Mouse (Mus musculus): ENCODE measurements around the gene Olfr1283. TPM values are rescaled to one million over a fixed set of nuclear protein-coding genes. Genes with fewer than 3 reads are reported as not detected.

Olfr1283 gene
- polyA plus RNA-seq (2012; rRNA removed; ENCODE audit: low replicate concordance): not detected in 2 replicates

DNA sequence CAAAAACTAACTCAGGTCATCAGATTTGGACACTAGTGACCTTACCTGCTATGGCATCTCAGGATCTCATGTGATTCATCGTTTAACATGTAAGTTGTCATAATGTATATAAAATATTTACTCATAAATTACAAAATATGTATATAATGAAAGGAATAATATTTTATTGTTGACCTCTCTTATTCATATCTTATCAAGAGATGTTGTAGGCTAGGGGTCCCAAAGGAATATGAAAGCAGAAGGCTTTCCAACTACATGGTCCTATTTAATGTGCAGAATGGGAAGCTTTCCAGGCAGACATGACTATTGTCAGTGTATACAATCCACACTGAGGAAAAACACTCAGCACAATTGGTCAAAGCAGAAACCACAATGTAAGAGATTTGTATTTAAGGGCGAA is at the start of gene Olfr1283:
TSS of gene Olfr1283 (plus strand) at position 301 of the 400 bp plus-strand sequence.

DNA sequence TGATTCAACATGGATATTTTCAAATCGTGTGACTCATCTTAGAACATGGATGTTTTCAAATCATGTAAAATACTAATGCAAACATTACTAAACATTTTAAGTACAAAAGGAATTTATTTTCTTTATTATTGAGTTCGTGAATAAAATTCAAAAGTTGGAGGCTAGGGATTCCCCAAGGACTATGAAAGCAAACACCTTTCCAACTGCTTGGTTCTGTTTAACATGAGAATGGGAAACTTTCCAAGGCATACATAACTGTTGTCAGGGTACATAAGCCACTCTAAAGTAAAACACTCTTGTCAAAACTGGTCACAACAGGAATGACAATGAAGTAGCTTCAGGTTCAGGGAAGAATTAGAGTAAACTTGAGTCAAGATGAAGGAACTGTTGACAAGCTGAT is 40.4 kb upstream of the Olfr1283 start, which contains the start of gene Olfr1281:
TSS of gene Olfr1281 (plus strand) at position 301 of the 400 bp plus-strand sequence.

DNA sequence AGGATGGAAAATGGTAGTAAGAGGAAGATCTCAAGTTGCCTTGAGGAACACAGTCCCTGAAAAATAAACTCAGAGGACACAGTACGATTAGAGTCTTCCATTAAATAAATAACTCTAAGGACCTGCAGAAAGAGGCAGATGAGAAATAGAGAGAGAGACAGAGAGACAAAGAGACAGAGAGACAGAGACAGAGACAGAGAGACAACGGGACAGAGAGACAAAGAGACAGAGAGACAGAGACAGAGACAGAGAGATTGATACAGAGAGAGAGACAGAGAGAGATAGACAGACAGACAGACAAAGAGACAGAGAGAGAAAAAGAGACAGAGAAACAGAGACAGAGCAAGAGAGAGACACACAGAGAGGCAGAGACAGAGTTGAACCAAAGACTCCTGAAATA is 30.6 kb upstream of the Olfr1283 start, which contains the start of gene Olfr1282:
TSS of gene Olfr1282 (minus strand) at position 101 of the 400 bp plus-strand sequence.

GRCm38 (mm10) chr2:111375222-111375621 is 8.6 kb downstream of the Olfr1283 start, which contains the start of gene Olfr1284:
Gene Olfr1284, plus strand, starts transcription at chr2:111375522.

Other genes starting within 250 kb of the Olfr1283 start
- gene Gm15130, start 213.9 kb upstream of the Olfr1283 start, polyA plus RNA-seq (2012; rRNA removed; ENCODE audit: low replicate concordance): not detected in 2 replicates
- not detected in 2 replicates for gene 4930430A15Rik, start 137.2 kb upstream of the Olfr1283 start, polyA plus RNA-seq (2012; rRNA removed; ENCODE audit: low replicate concordance)
- not detected in 2 replicates for gene Olfr1275, start 131.5 kb upstream of the Olfr1283 start, polyA plus RNA-seq (2012; rRNA removed; ENCODE audit: low replicate concordance)
- gene Olfr1276, start 112.3 kb upstream of the Olfr1283 start, polyA plus RNA-seq (2012; rRNA removed; ENCODE audit: low replicate concordance): not detected in 2 replicates
- not detected in 2 replicates for gene Olfr1277, start 92.7 kb upstream of the Olfr1283 start, polyA plus RNA-seq (2012; rRNA removed; ENCODE audit: low replicate concordance)
- not detected in 2 replicates for gene Olfr1278, start 76.7 kb upstream of the Olfr1283 start, polyA plus RNA-seq (2012; rRNA removed; ENCODE audit: low replicate concordance)
- not detected in 2 replicates for gene Olfr1279, start 66.2 kb upstream of the Olfr1283 start, polyA plus RNA-seq (2012; rRNA removed; ENCODE audit: low replicate concordance)
- not detected in 2 replicates for gene Olfr1280, start 52.8 kb upstream of the Olfr1283 start, polyA plus RNA-seq (2012; rRNA removed; ENCODE audit: low replicate concordance)
- gene Olfr1281, start 40.3 kb upstream of the Olfr1283 start, polyA plus RNA-seq (2012; rRNA removed; ENCODE audit: low replicate concordance): not detected in 2 replicates
- not detected in 2 replicates for gene Olfr1282, start 30.7 kb upstream of the Olfr1283 start, polyA plus RNA-seq (2012; rRNA removed; ENCODE audit: low replicate concordance)
- gene Olfr1284, start 8.7 kb downstream of the Olfr1283 start, polyA plus RNA-seq (2012; rRNA removed; ENCODE audit: low replicate concordance): not detected in 2 replicates
- not detected in 2 replicates for gene Olfr1286, start 56.3 kb downstream of the Olfr1283 start, polyA plus RNA-seq (2012; rRNA removed; ENCODE audit: low replicate concordance)
- not detected in 2 replicates for gene Olfr1287, start 82.4 kb downstream of the Olfr1283 start, polyA plus RNA-seq (2012; rRNA removed; ENCODE audit: low replicate concordance)
- not detected in 2 replicates for gene Olfr1288, start 107.3 kb downstream of the Olfr1283 start, polyA plus RNA-seq (2012; rRNA removed; ENCODE audit: low replicate concordance)
- gene Olfr1289, start 114.0 kb downstream of the Olfr1283 start, polyA plus RNA-seq (2012; rRNA removed; ENCODE audit: low replicate concordance): not detected in 2 replicates
- not detected in 2 replicates for gene Olfr1290, start 127.0 kb downstream of the Olfr1283 start, polyA plus RNA-seq (2012; rRNA removed; ENCODE audit: low replicate concordance)
- not detected in 2 replicates for gene Olfr1291-ps1, start 130.4 kb downstream of the Olfr1283 start, polyA plus RNA-seq (2012; rRNA removed; ENCODE audit: low replicate concordance)
- not detected in 2 replicates for gene Olfr1293-ps, start 158.4 kb downstream of the Olfr1283 start, polyA plus RNA-seq (2012; rRNA removed; ENCODE audit: low replicate concordance)
- gene Olfr1294, start 173.5 kb downstream of the Olfr1283 start, polyA plus RNA-seq (2012; rRNA removed; ENCODE audit: low replicate concordance): not detected in 2 replicates
- gene Olfr1295, start 202.9 kb downstream of the Olfr1283 start, polyA plus RNA-seq (2012; rRNA removed; ENCODE audit: low replicate concordance): not detected in 2 replicates

All from subcutaneous adipose tissue, adult 2 months (tissue).